Mouse (Mus musculus) ES-Bruce4 (cell line): ENCODE data around the gene Ddi2. TPM values are rescaled to one million over a fixed set of nuclear protein-coding genes. Genes with fewer than 3 reads are reported as not detected.

Source experiments
- H3K27ac ChIP-seq: 2 replicates; pipeline ENCODE4 v1.5.1; 2012; ENCODE audit warnings: low read length, inconsistent platforms; ENCODE audit not compliant: insufficient read depth
- H3K27me3 ChIP-seq: 2 replicates; pipeline ENCODE4 v1.6.1; 2012; ENCODE audit warnings: mild to moderate bottlenecking, low read length, inconsistent platforms; ENCODE audit not compliant: control insufficient read depth, poor library complexity, insufficient read depth, severe bottlenecking
- H3K36me3 ChIP-seq: 2 replicates; pipeline ENCODE4 v1.6.1; 2012; ENCODE audit warnings: inconsistent platforms, mild to moderate bottlenecking, low read length, moderate library complexity; ENCODE audit not compliant: control insufficient read depth, poor library complexity, insufficient read depth, severe bottlenecking
- H3K4me1 ChIP-seq: one replicate; pipeline ENCODE4 v1.8.1; 2011; ENCODE audit warnings: low read length; ENCODE audit not compliant: control insufficient read depth, insufficient read depth
- H3K4me3 ChIP-seq: 2 replicates; pipeline ENCODE4 v1.5.1; 2011; ENCODE audit warnings: low read depth, mild to moderate bottlenecking, low read length
- H3K9ac ChIP-seq: 2 replicates; pipeline ENCODE4 v1.6.1; 2012; ENCODE audit warnings: low read depth, mild to moderate bottlenecking, inconsistent platforms; ENCODE audit not compliant: poor library complexity, severe bottlenecking
- H3K9me3 ChIP-seq: replicated peaks from 2 replicates; pipeline ENCODE4 v1.6.1; 2012; ENCODE audit warnings: mild to moderate bottlenecking, low read length, inconsistent platforms; ENCODE audit not compliant: control insufficient read depth, poor library complexity, insufficient read depth, severe bottlenecking
- CTCF ChIP-seq: IDR thresholded peaks from one replicate; pipeline ENCODE4 v1.8.1; 2011; ENCODE audit warnings: low read depth, low read length
- EP300 ChIP-seq: IDR thresholded peaks from 2 replicates; pipeline ENCODE4 v1.6.1; 2011; ENCODE audit warnings: low read depth, low read length; ENCODE audit not compliant: insufficient read depth
- POLR2A ChIP-seq: IDR thresholded peaks from one replicate; pipeline ENCODE4 v1.8.1; 2011; ENCODE audit warnings: low read length; ENCODE audit not compliant: insufficient read depth
- polyA plus RNA-seq: library from polyadenylated mRNA; stranded (reverse); fragments of >200 nt; gene quantifications from 2 replicates; pipeline ENCODE4 v1.2.4, GENCODE M21; 2011; ENCODE audit warnings: low read depth; ENCODE audit not compliant: missing spikeins, insufficient read depth, insufficient read length

The Ddi2 gene
- polyA plus RNA-seq, 1 experiment = 46.0 TPM

- Histone ChIP-seq H3K9ac (0 out of 2 replicates have a peak overlapping the region, but pooled peaks have one; percentile 2), H3K4me1 (peaks cover 2% of the 10 kb centered on the region), H3K36me3 (no peaks in the 10 kb centered on the region), H3K27ac (no peak overlapping the region), H3K9me3 (no peaks in the 10 kb centered on the region), H3K27me3 (no peaks in the 10 kb centered on the region), H3K4me3 (peak overlapping the region; percentile 21)
- TF ChIP-seq POLR2A = no peak
- TF ChIP-seq CTCF = no peak
- no peak for TF ChIP-seq EP300
Observed at GRCm38 (mm10) chr4:141672325-141672724, 50.9 kb downstream of the Ddi2 start.

GRCm38 (mm10) chr4:141671389-141671788, 51.8 kb downstream of the Ddi2 start:
- H3K4me3 ChIP-seq = no peak overlapping the region
- H3K4me1 ChIP-seq = peaks cover 2% of the 10 kb centered on the region
- no peaks in the 10 kb centered on the region for H3K27me3 ChIP-seq
- no peak for TF ChIP-seq POLR2A
- H3K9ac ChIP-seq = no peak overlapping the region
- no peak overlapping the region for H3K27ac ChIP-seq
- H3K36me3 ChIP-seq = no peaks in the 10 kb centered on the region
- no peaks in the 10 kb centered on the region for H3K9me3 ChIP-seq

- H3K9ac ChIP-seq = no peak overlapping the region
Observed at GRCm38 (mm10) chr4:141669898-141670712, 53.1 kb downstream of the Ddi2 start.

GRCm38 (mm10) chr4:141664799-141665198, 58.4 kb downstream of the Ddi2 start, which contains the start of gene Plekhm2:
Plekhm2 (minus strand) TSS chr4:141664899.
- H3K27ac ChIP-seq = no peak within 1 kb of the TSS
- no peaks in the 10 kb centered on the region for H3K36me3 ChIP-seq
- H3K27me3 ChIP-seq = no peaks in the 10 kb centered on the region
- H3K4me3 ChIP-seq = peak within 1 kb of the TSS; percentile 66
- H3K9ac ChIP-seq = peak within 1 kb of the TSS; percentile 88
- no peaks in the 10 kb centered on the region for H3K4me1 ChIP-seq
- no peak for TF ChIP-seq POLR2A
- TF ChIP-seq CTCF = no peak
- TF ChIP-seq EP300 = no peak
- no peaks in the 10 kb centered on the region for H3K9me3 ChIP-seq

More at GRCm38 (mm10) chr4:141669898-141670712, 53.1 kb downstream of the Ddi2 start:
- Histone ChIP-seq H3K4me1 (no peaks in the 10 kb centered on the region), H3K4me3 (no peak overlapping the region), H3K9me3 (no peaks in the 10 kb centered on the region), H3K27ac (no peak overlapping the region), H3K27me3 (no peaks in the 10 kb centered on the region), H3K36me3 (no peaks in the 10 kb centered on the region)
- no peak for TF ChIP-seq EP300

- Histone ChIP-seq H3K36me3 (no peaks in the 10 kb centered on the region), H3K27me3 (no peaks in the 10 kb centered on the region), H3K4me3 (peak overlapping the region; percentile 66), H3K27ac (no peak overlapping the region), H3K9me3 (no peaks in the 10 kb centered on the region), H3K4me1 (no peaks in the 10 kb centered on the region), H3K9ac (peak overlapping the region; percentile 88)
- TF ChIP-seq EP300 = no peak
- no peak for TF ChIP-seq POLR2A
- TF ChIP-seq CTCF = no peak
Observed at GRCm38 (mm10) chr4:141664011-141664745, 59.0 kb downstream of the Ddi2 start.
